16 mouse cellular contexts compared by ENCODE assay signal in genomic region chr6:71829768-71830167, GRCm38 (mm10). TPM values are rescaled to one million over a fixed set of nuclear protein-coding genes. Genes with fewer than 3 reads are reported as not detected.
DNase-seq lines count a peak whose midpoint lies in the region; ATAC-seq and TF ChIP-seq lines count a peak whose summit lies in the region.
"Had no signal": no experiment of that assay in that cellular context is flagged by ENCODE, and none has a peak within 500 bp of the region (broad histone marks: within the 10 kb centered on the region; RNA-seq: fewer than 3 reads in every experiment).

No protein-coding gene starts in this region.

- H3K4me3 ChIP-seq in intestine, embryonic 15.5 days (replicated peaks): no peak overlapping the region
- H3K4me3 ChIP-seq in intestine, embryonic 16.5 days (ENCODE audit: low read length): no peak overlapping the region
- H3K4me3 ChIP-seq in stomach, embryonic 16.5 days (replicated peaks; ENCODE audit: low read length): no peak overlapping the region
- H3K4me3 ChIP-seq in stomach, postnatal 0 days (ENCODE audit: low read depth, low read length): no peak overlapping the region
- H3K4me3 ChIP-seq in liver, embryonic 12.5 days: peak overlapping the region; percentile 88

- no peak for TF ChIP-seq CTCF in stomach, postnatal 0 days (IDR thresholded peaks at IDR 0.05; ENCODE audit: low read depth)

- H3K4me2 ChIP-seq in intestine, embryonic 15.5 days (replicated peaks): peak overlapping the region; percentile 69; the same call in 1 of the 2 replicates
- no peak overlapping the region for H3K4me2 ChIP-seq in intestine, embryonic 16.5 days (ENCODE audit: low read depth, low read length)
- H3K4me2 ChIP-seq in stomach, embryonic 16.5 days (ENCODE audit: low read depth, low read length): peak overlapping the region; percentile 51; the same call in 1 of the 2 replicates
- H3K4me2 ChIP-seq in stomach, postnatal 0 days (replicated peaks; ENCODE audit: low read depth): no peak overlapping the region
- peak overlapping the region; percentile 80 for H3K4me2 ChIP-seq in liver, embryonic 12.5 days

- 83% methylated on average over 9 of the region's 9 CpGs for WGBS in intestine, embryonic 15.5 days
- WGBS in intestine, embryonic 16.5 days: 84% methylated on average over 9 of the region's 9 CpGs
- WGBS in stomach, embryonic 16.5 days: 82% methylated on average over 9 of the region's 9 CpGs
- 85% methylated on average over 9 of the region's 9 CpGs for WGBS in stomach, postnatal 0 days
- 72% methylated on average over 9 of the region's 9 CpGs for WGBS in liver, embryonic 12.5 days (ENCODE audit: insufficient replicate concordance)

- no peak overlapping the region for H3K9ac ChIP-seq in intestine, embryonic 15.5 days
- H3K9ac ChIP-seq in intestine, embryonic 16.5 days (ENCODE audit: low read depth, low read length): no peak overlapping the region
- no peak overlapping the region for H3K9ac ChIP-seq in stomach, embryonic 16.5 days (ENCODE audit: low read length)
- no peak overlapping the region for H3K9ac ChIP-seq in stomach, postnatal 0 days (ENCODE audit: low read length)
- no peak overlapping the region for H3K9ac ChIP-seq in liver, embryonic 12.5 days
- H3K9ac ChIP-seq: embryonic facial prominence, embryonic 12.5 days; forebrain, postnatal 0 days; limb, embryonic 15.5 days; stomach, embryonic 15.5 days had no signal

- ATAC-seq in intestine, embryonic 15.5 days: no peak
- no peak for ATAC-seq in intestine, embryonic 16.5 days
- ATAC-seq in stomach, embryonic 16.5 days (ENCODE audit: insufficient read depth, low FRiP score): no peak
- no peak for ATAC-seq in stomach, postnatal 0 days (ENCODE audit: low FRiP score, low TSS enrichment)
- no peak for ATAC-seq in liver, embryonic 12.5 days
- ATAC-seq: CD4-positive, CD25-positive, alpha-beta regulatory T cell, adult 4 months; forebrain, postnatal 0 days; inflammation-experienced regulatory T-cells, adult 6 months had no signal

- H3K9me3 ChIP-seq in intestine, embryonic 15.5 days: no peaks in the 10 kb centered on the region
- no peaks in the 10 kb centered on the region for H3K9me3 ChIP-seq in intestine, embryonic 16.5 days (ENCODE audit: control insufficient read depth, low read length)
- H3K9me3 ChIP-seq in stomach, embryonic 16.5 days (replicated peaks; ENCODE audit: control insufficient read depth, low read length): no peaks in the 10 kb centered on the region
- no peaks in the 10 kb centered on the region for H3K9me3 ChIP-seq in stomach, postnatal 0 days (ENCODE audit: control insufficient read depth, low read length)
- no peaks in the 10 kb centered on the region for H3K9me3 ChIP-seq in liver, embryonic 12.5 days (replicated peaks)
- H3K9me3 ChIP-seq: embryonic facial prominence, embryonic 12.5 days; limb, embryonic 15.5 days; stomach, embryonic 15.5 days had no signal

- TF ChIP-seq EP300 in stomach, postnatal 0 days (optimal IDR thresholded peaks at IDR 0.05): no peak

- DNase-seq in stomach, postnatal 0 days (ENCODE audit: low spot score): no peak
- no peak for DNase-seq in layer of hippocampus, adult 9-10 months (ENCODE audit: low spot score)
- no peak for DNase-seq in layer of hippocampus, postnatal 25 days (ENCODE audit: extremely low spot score in 1 of 2, low spot score in 1 of 2)
- DNase-seq: adrenal gland, postnatal 10 days; cerebellum, postnatal 36 days; forebrain, postnatal 0 days; lung, postnatal 4 days had no signal

- H3K4me1 ChIP-seq in intestine, embryonic 15.5 days (replicated peaks): no peaks in the 10 kb centered on the region; the same call in 1 of the 2 replicates
- H3K4me1 ChIP-seq in intestine, embryonic 16.5 days (ENCODE audit: control insufficient read depth, insufficient read depth, low read length): peaks cover 11% of the 10 kb centered on the region
- H3K4me1 ChIP-seq in stomach, embryonic 16.5 days (ENCODE audit: control insufficient read depth, insufficient read depth, low read length): peaks cover 10% of the 10 kb centered on the region
- no peaks in the 10 kb centered on the region for H3K4me1 ChIP-seq in stomach, postnatal 0 days (replicated peaks; ENCODE audit: control insufficient read depth, insufficient read depth)
- H3K4me1 ChIP-seq in liver, embryonic 12.5 days: peaks cover 26% of the 10 kb centered on the region

- no peaks in the 10 kb centered on the region for H3K36me3 ChIP-seq in intestine, embryonic 15.5 days
- no peaks in the 10 kb centered on the region for H3K36me3 ChIP-seq in intestine, embryonic 16.5 days (ENCODE audit: control insufficient read depth, insufficient read depth, low read length)
- 0 out of 2 replicates have a peak, but pooled peaks cover 4% of the 10 kb centered on the region for H3K36me3 ChIP-seq in stomach, embryonic 16.5 days (ENCODE audit: control insufficient read depth, insufficient read depth, low read length)
- no peaks in the 10 kb centered on the region for H3K36me3 ChIP-seq in stomach, postnatal 0 days (ENCODE audit: control insufficient read depth, insufficient read depth, low read length)
- H3K36me3 ChIP-seq in liver, embryonic 12.5 days: peaks cover 13% of the 10 kb centered on the region
- H3K36me3 ChIP-seq: embryonic facial prominence, embryonic 12.5 days; stomach, embryonic 15.5 days had no signal

- H3K27me3 ChIP-seq in intestine, embryonic 15.5 days (replicated peaks): no peaks in the 10 kb centered on the region
- no peaks in the 10 kb centered on the region for H3K27me3 ChIP-seq in intestine, embryonic 16.5 days (replicated peaks; ENCODE audit: control insufficient read depth, insufficient read depth, low read length)
- H3K27me3 ChIP-seq in stomach, embryonic 16.5 days (ENCODE audit: control insufficient read depth, insufficient read depth, low read length): no peaks in the 10 kb centered on the region
- H3K27me3 ChIP-seq in stomach, postnatal 0 days (ENCODE audit: control insufficient read depth, insufficient read depth, low read length): no peaks in the 10 kb centered on the region
- H3K27me3 ChIP-seq in liver, embryonic 12.5 days (replicated peaks): peaks cover 4% of the 10 kb centered on the region; the same call in 1 of the 2 replicates
- H3K27me3 ChIP-seq: embryonic facial prominence, embryonic 12.5 days; limb, embryonic 15.5 days; stomach, embryonic 15.5 days had no signal

- H3K27ac ChIP-seq in intestine, embryonic 15.5 days: no peak overlapping the region
- no peak overlapping the region for H3K27ac ChIP-seq in intestine, embryonic 16.5 days (ENCODE audit: low read length)
- no peak overlapping the region for H3K27ac ChIP-seq in stomach, embryonic 16.5 days (ENCODE audit: low read length)
- no peak overlapping the region for H3K27ac ChIP-seq in stomach, postnatal 0 days (replicated peaks)
- H3K27ac ChIP-seq in liver, embryonic 12.5 days: no peak overlapping the region
- H3K27ac ChIP-seq: embryonic facial prominence, embryonic 12.5 days; limb, embryonic 15.5 days; stomach, embryonic 15.5 days had no signal

RNA-seq across cellular contexts. Expression of gene Immt, which starts 1.4 kb away (rescaled TPM):
- polyA plus RNA-seq in intestine, embryonic 15.5 days (2015; fragmentation: Nextera tagmentation; extraction: Ambion mirVana): 241 and 242 TPM in 2 replicates
- 268 TPM in 2 replicates for polyA plus RNA-seq in intestine, embryonic 16.5 days (2015; fragmentation: Nextera tagmentation; extraction: Ambion mirVana)
- 179 and 185 TPM in 2 replicates for polyA plus RNA-seq in stomach, embryonic 16.5 days (2015; fragmentation: Nextera tagmentation; extraction: Ambion mirVana)
- 132 and 140 TPM in 2 replicates for polyA plus RNA-seq in stomach, postnatal 0 days (2015; fragmentation: Nextera tagmentation; extraction: Ambion mirVana)
- 156 and 176 TPM in 2 replicates for polyA plus RNA-seq in liver, embryonic 12.5 days (2016; fragmentation: Nextera tagmentation; extraction: Ambion mirVana)
- total RNA-seq in layer of hippocampus, postnatal 25 days (2021): 100 to 1,000 TPM; 131 to 143 TPM

RNA-seq across cellular contexts. Expression of gene Mrpl35, which starts 3.0 kb away (rescaled TPM):
- 74.3 and 74.8 TPM in 2 replicates for polyA plus RNA-seq in intestine, embryonic 15.5 days (2015; fragmentation: Nextera tagmentation; extraction: Ambion mirVana)
- polyA plus RNA-seq in intestine, embryonic 16.5 days (2015; fragmentation: Nextera tagmentation; extraction: Ambion mirVana): 66.5 and 77.4 TPM in 2 replicates
- polyA plus RNA-seq in stomach, embryonic 16.5 days (2015; fragmentation: Nextera tagmentation; extraction: Ambion mirVana): 58.5 and 64.8 TPM in 2 replicates
- 61.4 and 65.2 TPM in 2 replicates for polyA plus RNA-seq in stomach, postnatal 0 days (2015; fragmentation: Nextera tagmentation; extraction: Ambion mirVana)
- 81.6 and 82.7 TPM in 2 replicates for polyA plus RNA-seq in liver, embryonic 12.5 days (2016; fragmentation: Nextera tagmentation; extraction: Ambion mirVana)
- 10 to 100 TPM; 28.6 to 31.7 TPM for total RNA-seq in layer of hippocampus, postnatal 25 days (2021)

Comparison
In these comparisons a context has a peak if more than half of its experiments do, and no peak if none do; other contexts are left out.
1. H3K4me2 ChIP-seq: peak in intestine, embryonic 15.5 days (single experiment), stomach, embryonic 16.5 days (single experiment) and liver, embryonic 12.5 days (single experiment); none in intestine, embryonic 16.5 days (single experiment) and stomach, postnatal 0 days (single experiment).